Mouse (Mus musculus) liver, embryonic 16.5 days (tissue): ENCODE measurements around the gene Rgmb. TPM values are rescaled to one million over a fixed set of nuclear protein-coding genes. Genes with fewer than 3 reads are reported as not detected.

ENCODE experiments used
- ATAC-seq: fragments of 200-750 bp; cut with Nextera tagmentation; 2 replicates; pipeline ENCODE4 v1.8.0; 2017; ENCODE audit warnings: low read depth, mild to moderate bottlenecking, moderate number of reproducible peaks, moderate library complexity
- H3K27ac ChIP-seq: fragments of 300-500 bp; sonication (generic); 2 replicates; pipeline ENCODE4 v1.5.1; 2014; ENCODE audit warnings: mild to moderate bottlenecking, low read length
- H3K27me3 ChIP-seq: fragments of 300-500 bp; sonication (generic); 2 replicates; pipeline ENCODE4 v1.6.1; 2014; ENCODE audit warnings: low read depth, low read length, mixed read lengths; ENCODE audit not compliant: control insufficient read depth, insufficient read depth
- H3K36me3 ChIP-seq: fragments of 300-500 bp; sonication (generic); 2 replicates; pipeline ENCODE4 v1.6.1; 2014; ENCODE audit warnings: mild to moderate bottlenecking; ENCODE audit not compliant: control insufficient read depth, insufficient read depth
- H3K4me1 ChIP-seq: fragments of 300-500 bp; sonication (generic); 2 replicates; pipeline ENCODE4 v1.6.1; 2014; ENCODE audit warnings: low read depth, low read length, mixed read lengths; ENCODE audit not compliant: control insufficient read depth
- H3K4me2 ChIP-seq: fragments of 300-500 bp; sonication (generic); 2 replicates; pipeline ENCODE4 v1.6.1; 2014; ENCODE audit warnings: low read depth, low read length, mixed read lengths
- H3K4me3 ChIP-seq: fragments of 300-500 bp; sonication (generic); 2 replicates; pipeline ENCODE4 v1.5.1; 2014; ENCODE audit warnings: low read depth, mild to moderate bottlenecking, low read length
- H3K9ac ChIP-seq: fragments of 300-500 bp; sonication (generic); 2 replicates; pipeline ENCODE4 v1.6.1; 2014; ENCODE audit warnings: low read depth, low read length
- H3K9me3 ChIP-seq: fragments of 300-500 bp; sonication (generic); replicated peaks from 2 replicates; pipeline ENCODE4 v1.6.1; 2016; ENCODE audit warnings: low read length; ENCODE audit not compliant: control insufficient read depth
- WGBS: fragments of 180-500 bp; shearing (Covaris S2); extraction: QIAGEN DNeasy Blood & Tissue Kit; methylation state at CpG from one replicate; pipeline ENCODE4 v1.1.7; 2014; ENCODE audit not compliant: insufficient replicate concordance; 5-methylcytosine and 5-hydroxymethylcytosine counted together
- polyA plus RNA-seq: library from polyadenylated mRNA; unstranded; fragments of >200 nt; fragmentation: Nextera tagmentation; extraction: Ambion mirVana; gene quantifications from 2 replicates; pipeline ENCODE4 v1.2.1, GENCODE M21; 2015

Gene Rgmb
- polyA plus RNA-seq, 1 experiment from 2014 or later = 0.86 TPM

DNA sequence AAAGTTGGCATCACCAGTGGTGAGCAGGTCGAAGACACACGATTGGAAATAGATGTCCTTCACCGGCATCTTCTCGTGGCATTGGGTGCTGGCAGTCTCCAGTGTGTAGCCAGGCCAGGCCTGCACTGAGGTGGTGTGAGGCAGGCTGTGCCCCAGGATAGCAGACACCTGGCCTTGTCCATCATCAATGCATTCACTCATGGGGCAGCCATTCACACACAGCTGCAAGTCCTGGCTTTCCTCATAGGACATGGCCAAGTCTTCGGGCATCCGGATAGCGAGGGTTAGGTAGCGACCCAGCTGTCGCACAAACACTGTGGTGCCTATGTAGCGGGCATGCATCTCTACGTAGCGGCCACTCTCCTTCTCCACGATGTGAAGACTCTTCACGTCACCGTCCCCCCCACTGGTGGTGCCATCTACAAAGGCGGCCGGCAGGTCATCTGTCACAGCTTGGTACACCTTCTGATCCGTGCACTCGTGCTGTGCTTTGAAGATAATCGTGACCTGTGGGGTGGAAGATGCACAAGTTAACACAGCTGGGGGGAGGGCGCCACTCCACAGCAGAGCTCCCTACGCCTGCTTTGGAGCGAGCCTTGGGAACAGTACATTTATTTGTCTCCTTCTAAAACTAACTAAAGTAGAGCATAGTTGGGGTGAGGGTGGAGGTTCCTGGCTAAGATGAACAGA, 23.4 kb downstream of the Rgmb start:
- ATAC-seq = no peak
- Histone ChIP-seq H3K27ac (no peak overlapping the region), H3K4me1 (no peaks in the 10 kb centered on the region), H3K9ac (no peak overlapping the region), H3K4me3 (no peak overlapping the region), H3K9me3 (no peaks in the 10 kb centered on the region), H3K36me3 (no peaks in the 10 kb centered on the region), H3K4me2 (no peak overlapping the region), H3K27me3 (no peaks in the 10 kb centered on the region)
- WGBS = 76% methylated on average over 23 of the region's 23 CpGs

DNA sequence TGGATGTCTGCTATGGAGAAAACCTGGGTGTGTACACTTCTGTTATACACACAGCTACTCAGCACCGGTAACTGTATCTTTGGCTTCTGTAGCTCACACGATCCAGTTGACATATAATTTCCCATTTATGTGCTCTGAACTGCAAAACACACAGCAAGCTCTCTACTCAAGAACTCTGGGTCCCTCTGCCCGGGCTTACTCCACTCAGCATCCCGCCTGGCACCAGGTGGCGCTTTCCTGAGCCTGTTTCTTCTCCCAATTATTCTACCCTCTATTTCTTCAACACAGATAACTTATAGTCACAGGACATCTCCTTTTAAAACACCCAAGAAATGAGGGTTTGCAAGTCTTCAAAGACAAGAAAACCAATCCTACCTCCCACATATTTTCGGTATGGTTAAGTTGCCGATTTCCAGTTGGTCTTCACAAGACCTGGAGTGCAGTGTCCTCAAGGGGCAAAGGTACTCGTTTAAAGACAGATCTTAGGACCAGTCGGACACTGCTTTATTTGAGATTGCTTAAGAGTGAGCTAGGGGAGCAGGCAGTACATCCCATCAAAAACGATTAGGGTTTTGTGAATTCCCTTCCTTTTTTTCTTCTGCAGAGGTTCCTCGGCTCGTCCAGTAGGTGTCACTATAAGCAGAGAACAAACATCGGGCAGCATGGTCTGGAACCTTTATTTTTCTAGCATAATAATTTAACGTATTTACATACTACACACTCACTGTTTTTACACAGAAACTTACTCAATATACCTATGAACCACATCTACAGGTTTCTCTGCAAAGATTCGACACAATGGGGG, 26.6 kb downstream of the Rgmb start:
- H3K27ac ChIP-seq = no peak overlapping the region
- 36% methylated on average over 15 of the region's 15 CpGs for WGBS
- no peak for ATAC-seq
- H3K4me3 ChIP-seq = no peak overlapping the region
- H3K9ac ChIP-seq = no peak overlapping the region
- no peaks in the 10 kb centered on the region for H3K36me3 ChIP-seq
- H3K9me3 ChIP-seq = no peaks in the 10 kb centered on the region
- H3K4me1 ChIP-seq = no peaks in the 10 kb centered on the region
- H3K27me3 ChIP-seq = no peaks in the 10 kb centered on the region
- no peak overlapping the region for H3K4me2 ChIP-seq

GRCm38 (mm10) chr17:15799195-15799793, 31.5 kb downstream of the Rgmb start:
- no peak overlapping the region for H3K4me3 ChIP-seq
- H3K4me2 ChIP-seq = no peak overlapping the region
- 54% methylated on average over 3 of the region's 3 CpGs for WGBS
- no peak overlapping the region for H3K27ac ChIP-seq
- no peak for ATAC-seq
- H3K27me3 ChIP-seq = no peaks in the 10 kb centered on the region
- H3K36me3 ChIP-seq = no peaks in the 10 kb centered on the region
- no peaks in the 10 kb centered on the region for H3K4me1 ChIP-seq
- no peak overlapping the region for H3K9ac ChIP-seq
- H3K9me3 ChIP-seq = no peaks in the 10 kb centered on the region

GRCm38 (mm10) chr17:15790716-15791115, 40.1 kb downstream of the Rgmb start:
- Histone ChIP-seq H3K9ac (no peak overlapping the region), H3K27me3 (no peaks in the 10 kb centered on the region), H3K36me3 (no peaks in the 10 kb centered on the region), H3K9me3 (no peaks in the 10 kb centered on the region), H3K4me2 (no peak overlapping the region), H3K27ac (no peak overlapping the region), H3K4me3 (no peak overlapping the region), H3K4me1 (no peaks in the 10 kb centered on the region)
- ATAC-seq = no peak
- 66% methylated on average over 8 of the region's 8 CpGs for WGBS

- no peak overlapping the region for H3K27ac ChIP-seq
- H3K4me1 ChIP-seq = no peaks in the 10 kb centered on the region
- H3K36me3 ChIP-seq = no peaks in the 10 kb centered on the region
- no peak overlapping the region for H3K9ac ChIP-seq
- ATAC-seq = no peak
- no peak overlapping the region for H3K4me3 ChIP-seq
- no peak overlapping the region for H3K4me2 ChIP-seq
- H3K27me3 ChIP-seq = no peaks in the 10 kb centered on the region
- WGBS = 20% methylated on average over 3 of the region's 3 CpGs
- no peaks in the 10 kb centered on the region for H3K9me3 ChIP-seq
These were observed 43.8 kb downstream of the Rgmb start for GRCm38 (mm10) chr17:15787036-15787435.

- no peaks in the 10 kb centered on the region for H3K9me3 ChIP-seq
- no peaks in the 10 kb centered on the region for H3K36me3 ChIP-seq
- no peak overlapping the region for H3K27ac ChIP-seq
- no peaks in the 10 kb centered on the region for H3K27me3 ChIP-seq
- H3K4me3 ChIP-seq = no peak overlapping the region
- no peak for ATAC-seq
- no peak overlapping the region for H3K4me2 ChIP-seq
- H3K9ac ChIP-seq = no peak overlapping the region
- 61% methylated on average over 6 of the region's 6 CpGs for WGBS
- H3K4me1 ChIP-seq = no peaks in the 10 kb centered on the region
These were observed 52.9 kb downstream of the Rgmb start for GRCm38 (mm10) chr17:15777979-15778378.

DNA sequence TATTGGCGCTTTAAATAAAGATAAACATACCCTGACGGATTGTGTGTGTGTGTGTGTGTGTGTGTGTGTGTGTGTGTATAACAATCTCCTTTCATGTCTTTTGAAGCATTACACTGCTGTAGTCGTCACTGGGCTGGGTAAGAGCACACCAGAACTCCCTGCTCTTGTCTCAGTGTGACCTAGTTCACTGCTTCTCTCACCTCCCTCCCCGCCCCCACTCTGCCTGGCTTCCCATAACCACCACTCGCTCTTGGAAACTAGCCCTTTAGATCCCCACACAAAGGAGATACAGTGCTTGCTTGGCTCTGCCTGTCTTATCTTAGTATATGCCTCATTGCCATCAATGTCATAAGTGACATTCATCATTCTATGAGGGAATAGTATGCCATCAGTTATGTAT, 54.5 kb downstream of the Rgmb start:
- WGBS = 62% methylated on average over 5 of the region's 5 CpGs
- no peak for ATAC-seq

DNA sequence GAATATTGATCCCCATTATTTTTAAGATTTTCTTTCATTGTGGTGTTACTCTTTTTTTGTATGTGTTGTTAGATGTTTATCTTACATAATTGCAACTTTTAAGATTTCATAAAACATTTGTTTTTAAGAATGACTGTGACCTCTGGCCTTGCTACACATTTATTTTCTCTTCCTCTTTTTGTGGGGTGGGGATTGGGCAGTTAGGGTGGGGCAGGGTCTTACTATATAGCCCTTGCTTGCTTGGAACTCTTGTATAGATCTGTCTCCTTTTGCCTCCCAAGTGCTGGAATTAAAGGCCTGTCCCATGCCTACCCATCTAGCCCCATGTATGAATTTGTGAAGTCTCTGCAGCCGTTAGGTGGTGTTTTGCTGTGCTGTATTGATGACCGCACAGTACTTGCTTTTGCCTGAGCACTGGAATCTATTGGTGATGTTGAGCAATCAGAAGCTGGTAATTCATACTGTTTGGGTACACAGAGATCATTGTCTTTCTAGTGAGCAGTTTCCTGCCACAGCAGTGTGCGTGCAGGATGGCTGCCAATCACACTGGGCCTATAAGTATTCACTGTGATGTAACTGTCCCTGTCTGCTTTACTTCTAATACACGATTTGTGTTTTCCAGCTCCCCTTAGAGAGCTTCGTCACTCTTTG, 56.1 kb downstream of the Rgmb start:
- Histone ChIP-seq H3K9ac (no peak overlapping the region), H3K27me3 (no peaks in the 10 kb centered on the region), H3K4me1 (no peaks in the 10 kb centered on the region), H3K4me3 (no peak overlapping the region), H3K27ac (no peak overlapping the region), H3K4me2 (no peak overlapping the region), H3K9me3 (no peaks in the 10 kb centered on the region), H3K36me3 (peaks cover 9% of the 10 kb centered on the region)
- ATAC-seq = peak; percentile 53
- WGBS = 50% methylated on average over 5 of the region's 5 CpGs

More for the DNA sequence above, 54.5 kb downstream of the Rgmb start:
- Histone ChIP-seq H3K27me3 (no peaks in the 10 kb centered on the region), H3K4me1 (no peaks in the 10 kb centered on the region), H3K27ac (no peak overlapping the region), H3K36me3 (peaks cover 3% of the 10 kb centered on the region), H3K9me3 (no peaks in the 10 kb centered on the region), H3K4me2 (no peak overlapping the region), H3K9ac (no peak overlapping the region), H3K4me3 (no peak overlapping the region)
